Mouse (Mus musculus): ENCODE measurements around the gene Rab11b. TPM values are rescaled to one million over a fixed set of nuclear protein-coding genes. Genes with fewer than 3 reads are reported as not detected.

Rab11b gene
- polyA plus RNA-seq, 1 experiment from 2014 or later: 207 TPM

- peaks cover 7% of the 10 kb centered on the region for H3K36me3 ChIP-seq (ENCODE audit: insufficient read depth, low read length)
- no peaks in the 10 kb centered on the region for H3K27me3 ChIP-seq (ENCODE audit: insufficient read depth, low read length)
- no peaks in the 10 kb centered on the region for H3K9me3 ChIP-seq (replicated peaks; ENCODE audit: low read length)
- ATAC-seq (replicated peaks; ENCODE audit: low FRiP score, low read depth) (no peak), DNase-seq (ENCODE audit: low spot score) (no peak)
- TF ChIP-seq CTCF (IDR thresholded peaks at IDR 0.05; ENCODE audit: low read depth): no peak
- 87% methylated on average over 6 of the region's 6 CpGs for WGBS
- H3K4me1 ChIP-seq (replicated peaks; ENCODE audit: insufficient read depth, low read length): peaks cover 8% of the 10 kb centered on the region; the same call in 1 of the 2 replicates
- no peak overlapping the region for H3K9ac ChIP-seq (ENCODE audit: low read depth, low read length)
- H3K4me3 ChIP-seq (replicated peaks; ENCODE audit: low read depth, low read length): no peak overlapping the region
- no peak overlapping the region for H3K4me2 ChIP-seq (ENCODE audit: low read length)
- H3K27ac ChIP-seq: no peak overlapping the region
Measured at GRCm38 (mm10) chr17:33773871-33774572, 13.7 kb upstream of the Rab11b start.

- no peaks in the 10 kb centered on the region for H3K27me3 ChIP-seq (ENCODE audit: insufficient read depth, low read length)
- no peak for ATAC-seq (replicated peaks; ENCODE audit: low FRiP score, low read depth)
- 80% methylated on average over 6 of the region's 6 CpGs for WGBS
- H3K9ac ChIP-seq (ENCODE audit: low read depth, low read length): no peak overlapping the region
- no peak for DNase-seq (ENCODE audit: low spot score)
- no peaks in the 10 kb centered on the region for H3K9me3 ChIP-seq (replicated peaks; ENCODE audit: low read length)
- H3K36me3 ChIP-seq (ENCODE audit: insufficient read depth, low read length): peaks cover 7% of the 10 kb centered on the region
- no peak overlapping the region for H3K4me2 ChIP-seq (ENCODE audit: low read length)
- H3K4me3 ChIP-seq (replicated peaks; ENCODE audit: low read depth, low read length): no peak overlapping the region
- H3K27ac ChIP-seq: no peak overlapping the region
- no peak for TF ChIP-seq CTCF (IDR thresholded peaks at IDR 0.05; ENCODE audit: low read depth)
- peaks cover 2% of the 10 kb centered on the region; the same call in 1 of the 2 replicates for H3K4me1 ChIP-seq (replicated peaks; ENCODE audit: insufficient read depth, low read length)
Measured at GRCm38 (mm10) chr17:33773426-33773825, 13.1 kb upstream of the Rab11b start.

GRCm38 (mm10) chr17:33771617-33772016, 11.3 kb upstream of the Rab11b start:
- Histone ChIP-seq H3K27me3 (ENCODE audit: insufficient read depth, low read length) (no peaks in the 10 kb centered on the region), H3K4me2 (ENCODE audit: low read length) (no peak overlapping the region), H3K9me3 (replicated peaks; ENCODE audit: low read length) (no peaks in the 10 kb centered on the region), H3K4me3 (replicated peaks; ENCODE audit: low read depth, low read length) (no peak overlapping the region), H3K9ac (ENCODE audit: low read depth, low read length) (no peak overlapping the region), H3K36me3 (ENCODE audit: insufficient read depth, low read length) (peaks cover 4% of the 10 kb centered on the region), H3K4me1 (replicated peaks; ENCODE audit: insufficient read depth, low read length) (no peaks in the 10 kb centered on the region), H3K27ac (no peak overlapping the region)
- no peak for TF ChIP-seq CTCF (IDR thresholded peaks at IDR 0.05; ENCODE audit: low read depth)
- WGBS: 88% methylated on average over 4 of the region's 4 CpGs
- no peak for ATAC-seq (replicated peaks; ENCODE audit: low FRiP score, low read depth)
- no peak for DNase-seq (ENCODE audit: low spot score)

GRCm38 (mm10) chr17:33766389-33766788, 6.1 kb upstream of the Rab11b start:
- ATAC-seq (replicated peaks; ENCODE audit: low FRiP score, low read depth) (no peak), DNase-seq (ENCODE audit: low spot score) (no peak)
- WGBS: 54% methylated on average over 3 of the region's 3 CpGs
- H3K4me3 ChIP-seq (replicated peaks; ENCODE audit: low read depth, low read length): no peak overlapping the region
- no peak overlapping the region for H3K9ac ChIP-seq (ENCODE audit: low read depth, low read length)
- H3K4me1 ChIP-seq (replicated peaks; ENCODE audit: insufficient read depth, low read length): no peaks in the 10 kb centered on the region
- H3K4me2 ChIP-seq (ENCODE audit: low read length): no peak overlapping the region
- TF ChIP-seq CTCF (IDR thresholded peaks at IDR 0.05; ENCODE audit: low read depth): no peak
- no peaks in the 10 kb centered on the region for H3K27me3 ChIP-seq (ENCODE audit: insufficient read depth, low read length)
- no peaks in the 10 kb centered on the region for H3K36me3 ChIP-seq (ENCODE audit: insufficient read depth, low read length)
- H3K27ac ChIP-seq: no peak overlapping the region
- H3K9me3 ChIP-seq (replicated peaks; ENCODE audit: low read length): no peaks in the 10 kb centered on the region

GRCm38 (mm10) chr17:33759767-33760254, 519 bp downstream of the Rab11b start:
- H3K4me2 ChIP-seq (ENCODE audit: low read length): peak overlapping the region; percentile 56
- ATAC-seq (replicated peaks; ENCODE audit: low FRiP score, low read depth): peak; percentile 89
- peak overlapping the region; percentile 99 for H3K27ac ChIP-seq
- peak; percentile 91 for DNase-seq (ENCODE audit: low spot score)
- TF ChIP-seq CTCF (IDR thresholded peaks at IDR 0.05; ENCODE audit: low read depth): no peak
- peak overlapping the region; percentile 90 for H3K9ac ChIP-seq (ENCODE audit: low read depth, low read length)
- no peaks in the 10 kb centered on the region for H3K27me3 ChIP-seq (ENCODE audit: insufficient read depth, low read length)
- H3K36me3 ChIP-seq (ENCODE audit: insufficient read depth, low read length): no peaks in the 10 kb centered on the region
- WGBS: under 1% methylated on average over 38 of the region's 38 CpGs
- H3K4me1 ChIP-seq (replicated peaks; ENCODE audit: insufficient read depth, low read length): peaks cover 36% of the 10 kb centered on the region
- H3K9me3 ChIP-seq (replicated peaks; ENCODE audit: low read length): no peaks in the 10 kb centered on the region
- H3K4me3 ChIP-seq (replicated peaks; ENCODE audit: low read depth, low read length): peak overlapping the region; percentile 67

GRCm38 (mm10) chr17:33757231-33757630, 3.1 kb downstream of the Rab11b start:
- TF ChIP-seq CTCF (IDR thresholded peaks at IDR 0.05; ENCODE audit: low read depth): no peak
- Histone ChIP-seq H3K4me1 (replicated peaks; ENCODE audit: insufficient read depth, low read length) (peaks cover 36% of the 10 kb centered on the region), H3K9ac (ENCODE audit: low read depth, low read length) (no peak overlapping the region), H3K9me3 (replicated peaks; ENCODE audit: low read length) (no peaks in the 10 kb centered on the region), H3K27ac (0 out of 2 replicates have a peak overlapping the region, but pooled peaks have one; percentile 14), H3K4me2 (ENCODE audit: low read length) (0 out of 2 replicates have a peak overlapping the region, but pooled peaks have one; percentile 5), H3K27me3 (ENCODE audit: insufficient read depth, low read length) (no peaks in the 10 kb centered on the region), H3K36me3 (ENCODE audit: insufficient read depth, low read length) (no peaks in the 10 kb centered on the region), H3K4me3 (replicated peaks; ENCODE audit: low read depth, low read length) (no peak overlapping the region)
- DNase-seq (ENCODE audit: low spot score) (no peak), ATAC-seq (replicated peaks; ENCODE audit: low FRiP score, low read depth) (no peak)
- WGBS: 46% methylated on average over 4 of the region's 4 CpGs

All from kidney, postnatal 0 days (tissue).